ENCODE assay signal across 10 mouse cellular contexts in the genomic region with DNA sequence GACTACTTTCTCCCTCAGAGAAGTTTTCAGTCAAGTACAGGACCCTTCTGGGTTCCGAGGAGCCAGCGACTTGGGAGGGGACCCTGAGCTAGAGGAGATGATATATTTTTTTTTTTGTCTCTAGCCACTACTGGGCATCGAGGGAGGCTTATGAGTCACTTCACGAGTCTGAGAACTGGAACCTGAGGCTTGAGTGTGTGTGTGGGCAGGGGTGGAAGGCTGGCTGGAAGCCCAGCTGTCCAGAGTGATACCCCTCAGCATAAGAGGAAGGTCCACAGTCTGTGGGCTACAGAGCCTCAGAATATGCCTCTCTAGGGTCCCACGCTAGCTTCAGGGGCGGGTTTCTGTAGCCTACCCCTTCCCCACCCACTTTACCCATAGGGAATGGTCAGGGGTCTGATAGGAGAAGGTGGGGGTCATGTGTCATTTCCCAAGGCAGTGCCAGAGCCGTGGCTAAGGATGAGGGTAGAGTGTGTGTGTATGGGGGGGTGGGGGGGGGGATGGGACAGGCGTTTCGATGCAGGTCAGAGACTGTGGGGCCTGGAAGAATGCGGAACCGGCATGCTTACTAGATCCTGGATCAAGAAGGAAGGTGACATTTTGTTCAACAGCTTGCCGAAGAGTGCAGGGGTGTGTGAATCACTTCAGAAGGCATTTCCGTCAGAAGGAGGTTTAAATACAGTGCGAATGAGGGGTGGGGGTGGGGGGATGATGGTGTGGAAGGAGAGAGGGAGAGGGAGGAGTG. TPM values are rescaled to one million over a fixed set of nuclear protein-coding genes. Genes with fewer than 3 reads are reported as not detected.
DNase-seq lines count a peak whose midpoint lies in the region; ATAC-seq lines count a peak whose summit lies in the region.
"Had no signal": no experiment of that assay in that cellular context is flagged by ENCODE, and none has a peak within 500 bp of the region (broad histone marks: within the 10 kb centered on the region; RNA-seq: fewer than 3 reads in every experiment).

No protein-coding gene starts in this region.

- no peaks in the 10 kb centered on the region for H3K9me3 ChIP-seq in liver, embryonic 13.5 days (replicated peaks)
- no peaks in the 10 kb centered on the region for H3K9me3 ChIP-seq in liver, embryonic 11.5 days (ENCODE audit: control insufficient read depth, low read length)
- no peaks in the 10 kb centered on the region for H3K9me3 ChIP-seq in limb, embryonic 10.5 days (replicated peaks)

- DNase-seq in heart, adult 11 months, result peak; percentile 92
- DNase-seq in heart, postnatal 10 days, result no peak
- DNase-seq in liver, embryonic 13.5 days, result no peak
- no peak for DNase-seq in liver, embryonic 11.5 days (ENCODE audit: low spot score)
- DNase-seq in 416B (ENCODE audit: low read depth), result peak; percentile 72
- DNase-seq in limb, embryonic 10.5 days (ENCODE audit: low spot score), result no peak
- no peak for DNase-seq in spleen, postnatal 36 days (ENCODE audit: low spot score in 2 of 2)
- no peak for DNase-seq in urinary bladder, postnatal 25 days (ENCODE audit: low spot score)
- DNase-seq: adrenal gland, postnatal 25 days had no signal

- intact Hi-C loops in heart, postnatal 10 days (cut with DNase I), result no loop called here

- peak overlapping the region; percentile 61 for H3K27ac ChIP-seq in liver, embryonic 13.5 days
- H3K27ac ChIP-seq in liver, embryonic 11.5 days (ENCODE audit: low read depth, low read length), result no peak overlapping the region
- 0 out of 2 replicates have a peak overlapping the region, but pooled peaks have one; percentile 42 for H3K27ac ChIP-seq in limb, embryonic 10.5 days

- WGBS in liver, embryonic 13.5 days (ENCODE audit: insufficient replicate concordance), result 36% methylated on average over 14 of the region's 14 CpGs
- 45% methylated on average over 14 of the region's 14 CpGs for WGBS in liver, embryonic 11.5 days
- WGBS in limb, embryonic 10.5 days, result 65% methylated on average over 14 of the region's 14 CpGs

- no peaks in the 10 kb centered on the region for H3K27me3 ChIP-seq in liver, embryonic 13.5 days
- no peaks in the 10 kb centered on the region for H3K27me3 ChIP-seq in liver, embryonic 11.5 days (replicated peaks; ENCODE audit: control insufficient read depth, insufficient read depth, low read length)
- no peaks in the 10 kb centered on the region for H3K27me3 ChIP-seq in limb, embryonic 10.5 days (ENCODE audit: low read depth, poor library complexity, severe bottlenecking)

- peak overlapping the region; percentile 24; the same call in 1 of the 2 replicates for H3K9ac ChIP-seq in liver, embryonic 13.5 days
- no peak overlapping the region for H3K9ac ChIP-seq in liver, embryonic 11.5 days (ENCODE audit: low read depth, low read length)

- no peak overlapping the region for H3K4me2 ChIP-seq in liver, embryonic 13.5 days
- no peak overlapping the region for H3K4me2 ChIP-seq in liver, embryonic 11.5 days

- H3K4me3 ChIP-seq in liver, embryonic 13.5 days (replicated peaks), result no peak overlapping the region
- no peak overlapping the region for H3K4me3 ChIP-seq in liver, embryonic 11.5 days (ENCODE audit: low read depth, low read length)
- no peak overlapping the region for H3K4me3 ChIP-seq in limb, embryonic 10.5 days

- no peak for ATAC-seq in liver, embryonic 13.5 days (ENCODE audit: low read depth)
- no peak for ATAC-seq in liver, embryonic 11.5 days (replicated peaks; ENCODE audit: low FRiP score)
- ATAC-seq: forebrain, embryonic 16.5 days had no signal

- H3K36me3 ChIP-seq in liver, embryonic 13.5 days, result peaks cover 10% of the 10 kb centered on the region
- H3K36me3 ChIP-seq in liver, embryonic 11.5 days (ENCODE audit: control insufficient read depth, insufficient read depth, low read length), result no peaks in the 10 kb centered on the region
- peaks cover 5% of the 10 kb centered on the region for H3K36me3 ChIP-seq in limb, embryonic 10.5 days

- peaks cover 99% of the 10 kb centered on the region for H3K4me1 ChIP-seq in liver, embryonic 13.5 days (replicated peaks)
- H3K4me1 ChIP-seq in liver, embryonic 11.5 days (replicated peaks; ENCODE audit: control insufficient read depth, insufficient read depth, low read length), result peaks cover 74% of the 10 kb centered on the region
- peaks cover 42% of the 10 kb centered on the region for H3K4me1 ChIP-seq in limb, embryonic 10.5 days

RNA-seq across cellular contexts. Expression of a gene that starts 9.5 kb away (rescaled TPM):
- 10 to 100 TPM; 37.2 to 42.1 TPM for total RNA-seq in heart, postnatal 10 days (2021)
- polyA plus RNA-seq in liver, embryonic 13.5 days (2015; fragmentation: Nextera tagmentation; extraction: Ambion mirVana), result 6.8 and 7.0 TPM in 2 replicates
- 12.6 and 13.9 TPM in 2 replicates for polyA plus RNA-seq in liver, embryonic 11.5 days (2014; fragmentation: Nextera tagmentation; extraction: Ambion mirVana)
- polyA plus RNA-seq in limb, embryonic 10.5 days (2016; fragmentation: Nextera tagmentation; extraction: Ambion mirVana), result 13.0 and 14.1 TPM in 2 replicates

RNA-seq across cellular contexts. Expression of a gene that starts 33.4 kb away (rescaled TPM):
- 10 to 100 TPM; 15.1 to 17.1 TPM for total RNA-seq in heart, postnatal 10 days (2021)
- 0.06 and 0.20 TPM in 2 replicates for polyA plus RNA-seq in liver, embryonic 13.5 days (2015; fragmentation: Nextera tagmentation; extraction: Ambion mirVana)
- 0.53 and 1.4 TPM in 2 replicates for polyA plus RNA-seq in liver, embryonic 11.5 days (2014; fragmentation: Nextera tagmentation; extraction: Ambion mirVana)
- polyA plus RNA-seq in limb, embryonic 10.5 days (2016; fragmentation: Nextera tagmentation; extraction: Ambion mirVana), result 0.67 and 0.86 TPM in 2 replicates

Comparison
In these comparisons a context has a peak if more than half of its experiments do, and no peak if none do; other contexts are left out.
1. DNase-seq: peak in heart, adult 11 months (single experiment) and 416B (single experiment); none in heart, postnatal 10 days (0 of 2), liver, embryonic 13.5 days (single experiment), liver, embryonic 11.5 days (single experiment), limb, embryonic 10.5 days (single experiment), spleen, postnatal 36 days (0 of 2) and urinary bladder, postnatal 25 days (single experiment).